In genomic region chr11:69992932-69993331, GRCm38 (mm10) we compare ENCODE assay signal across 8 mouse cellular contexts. TPM values are rescaled to one million over a fixed set of nuclear protein-coding genes. Genes with fewer than 3 reads are reported as not detected.
DNase-seq lines count a peak whose midpoint lies in the region; ATAC-seq and TF ChIP-seq lines count a peak whose summit lies in the region.

No protein-coding gene starts in this region.

- no peak overlapping the region; the same call in 1 of the 2 replicates for H3K4me2 ChIP-seq in kidney, embryonic 14.5 days (replicated peaks; ENCODE audit: low read depth, low read length)
- peak overlapping the region; percentile 74 for H3K4me2 ChIP-seq in embryonic facial prominence, embryonic 13.5 days
- H3K4me2 ChIP-seq in hindbrain, embryonic 14.5 days (replicated peaks) = peak overlapping the region; percentile 70
- H3K4me2 ChIP-seq in midbrain, embryonic 13.5 days (replicated peaks) = peak overlapping the region; percentile 72

- WGBS in kidney, embryonic 14.5 days = 90% methylated on average over 3 of the region's 3 CpGs
- 87% methylated on average over 3 of the region's 3 CpGs for WGBS in kidney, adult 2 months
- 86% methylated on average over 3 of the region's 3 CpGs for WGBS in embryonic facial prominence, embryonic 13.5 days
- 95% methylated on average over 3 of the region's 3 CpGs for WGBS in hindbrain, embryonic 14.5 days
- WGBS in midbrain, embryonic 13.5 days = 90% methylated on average over 3 of the region's 3 CpGs

- 0 out of 2 replicates have a peak overlapping the region, but pooled peaks have one; percentile 87 for H3K9ac ChIP-seq in kidney, embryonic 14.5 days (ENCODE audit: low read depth, low read length)
- peak overlapping the region; percentile 85; the same call in 1 of the 2 replicates for H3K9ac ChIP-seq in embryonic facial prominence, embryonic 13.5 days
- H3K9ac ChIP-seq in hindbrain, embryonic 14.5 days = peak overlapping the region; percentile 91; the same call in 1 of the 2 replicates
- H3K9ac ChIP-seq in midbrain, embryonic 13.5 days (replicated peaks) = peak overlapping the region; percentile 86; the same call in 1 of the 2 replicates

- peak overlapping the region; percentile 85; the same call in 1 of the 2 replicates for H3K4me3 ChIP-seq in kidney, embryonic 14.5 days (ENCODE audit: low read length)
- H3K4me3 ChIP-seq in kidney, adult 2 months (ENCODE audit: insufficient read depth, low read depth, low read length) = no peak overlapping the region
- peak overlapping the region; percentile 84 for H3K4me3 ChIP-seq in embryonic facial prominence, embryonic 13.5 days
- H3K4me3 ChIP-seq in hindbrain, embryonic 14.5 days (replicated peaks; ENCODE audit: low read length) = peak overlapping the region; percentile 78
- H3K4me3 ChIP-seq in midbrain, embryonic 13.5 days (replicated peaks) = peak overlapping the region; percentile 75

- H3K27ac ChIP-seq in kidney, embryonic 14.5 days (ENCODE audit: low read depth, low read length) = no peak overlapping the region
- no peak overlapping the region; the same call in 1 of the 2 replicates for H3K27ac ChIP-seq in kidney, adult 2 months (ENCODE audit: insufficient read depth, low read depth, low read length)
- no peak overlapping the region for H3K27ac ChIP-seq in embryonic facial prominence, embryonic 13.5 days
- no peak overlapping the region for H3K27ac ChIP-seq in hindbrain, embryonic 14.5 days
- H3K27ac ChIP-seq in midbrain, embryonic 13.5 days = no peak overlapping the region

- TF ChIP-seq POLR2A in kidney, adult 2 months (IDR thresholded peaks at IDR 0.05; ENCODE audit: low read depth, low read length) = no peak

- no peaks in the 10 kb centered on the region for H3K27me3 ChIP-seq in kidney, embryonic 14.5 days (ENCODE audit: control insufficient read depth, insufficient read depth, low read length)
- no peaks in the 10 kb centered on the region for H3K27me3 ChIP-seq in kidney, adult 2 months (replicated peaks; ENCODE audit: control insufficient read depth, insufficient read depth, low read length)
- H3K27me3 ChIP-seq in embryonic facial prominence, embryonic 13.5 days = no peaks in the 10 kb centered on the region
- no peaks in the 10 kb centered on the region for H3K27me3 ChIP-seq in hindbrain, embryonic 14.5 days (ENCODE audit: control insufficient read depth, insufficient read depth, low read length)
- no peaks in the 10 kb centered on the region for H3K27me3 ChIP-seq in midbrain, embryonic 13.5 days

- no peak for ATAC-seq in kidney, embryonic 14.5 days (ENCODE audit: low FRiP score, low TSS enrichment)
- no peak for ATAC-seq in embryonic facial prominence, embryonic 13.5 days (ENCODE audit: insufficient number of reproducible peaks, insufficient read depth, low FRiP score, low TSS enrichment, low read depth)
- no peak for ATAC-seq in hindbrain, embryonic 14.5 days (ENCODE audit: low FRiP score)
- no peak for ATAC-seq in midbrain, embryonic 13.5 days
- ATAC-seq in erythroid progenitor cell, adult 5-6 weeks (replicated peaks; ENCODE audit: low FRiP score, poor library complexity, severe bottlenecking) = no peak

- peaks cover 15% of the 10 kb centered on the region for H3K4me1 ChIP-seq in kidney, embryonic 14.5 days (ENCODE audit: control insufficient read depth, insufficient read depth, low read length)
- H3K4me1 ChIP-seq in kidney, adult 2 months (ENCODE audit: control insufficient read depth, insufficient read depth, low read length) = peaks cover 3% of the 10 kb centered on the region; the same call in 1 of the 2 replicates
- peaks cover 31% of the 10 kb centered on the region for H3K4me1 ChIP-seq in embryonic facial prominence, embryonic 13.5 days
- peaks cover 17% of the 10 kb centered on the region for H3K4me1 ChIP-seq in hindbrain, embryonic 14.5 days (replicated peaks; ENCODE audit: control insufficient read depth, insufficient read depth, low read length)
- H3K4me1 ChIP-seq in midbrain, embryonic 13.5 days (replicated peaks) = peaks cover 38% of the 10 kb centered on the region

- H3K36me3 ChIP-seq in kidney, embryonic 14.5 days (ENCODE audit: control insufficient read depth, insufficient read depth, low read length) = peaks cover 49% of the 10 kb centered on the region
- H3K36me3 ChIP-seq in kidney, adult 2 months (ENCODE audit: control insufficient read depth, insufficient read depth, low read length) = peaks cover 2% of the 10 kb centered on the region; the same call in 1 of the 2 replicates
- peaks cover 44% of the 10 kb centered on the region for H3K36me3 ChIP-seq in embryonic facial prominence, embryonic 13.5 days
- H3K36me3 ChIP-seq in hindbrain, embryonic 14.5 days (replicated peaks; ENCODE audit: control insufficient read depth, insufficient read depth) = peaks cover 46% of the 10 kb centered on the region
- peaks cover 37% of the 10 kb centered on the region for H3K36me3 ChIP-seq in midbrain, embryonic 13.5 days

- H3K9me3 ChIP-seq in kidney, embryonic 14.5 days (ENCODE audit: control insufficient read depth, low read length) = no peaks in the 10 kb centered on the region
- H3K9me3 ChIP-seq in embryonic facial prominence, embryonic 13.5 days = no peaks in the 10 kb centered on the region
- H3K9me3 ChIP-seq in hindbrain, embryonic 14.5 days (ENCODE audit: control insufficient read depth, low read length) = no peaks in the 10 kb centered on the region
- H3K9me3 ChIP-seq in midbrain, embryonic 13.5 days = no peaks in the 10 kb centered on the region

- TF ChIP-seq CTCF in kidney, adult 2 months (conservative IDR thresholded peaks at IDR 0.05; ENCODE audit: insufficient read depth, insufficient read length, low read depth, low read length) = no peak

- no peak for DNase-seq in kidney, adult 2 months
- DNase-seq in hindbrain, embryonic 14.5 days (ENCODE audit: low spot score) = no peak
- DNase-seq in c-Kit-positive CD71-positive TER-119-positive erythroid progenitor cells, embryonic 14.5 days (ENCODE audit: low spot score) = no peak
- no peak for DNase-seq in embryo, embryonic 9.5 days (ENCODE audit: extremely low spot score)

RNA-seq across cellular contexts. Expression of gene Gabarap, which starts 2.0 kb away (rescaled TPM):
- polyA plus RNA-seq in kidney, embryonic 14.5 days (2014; fragmentation: Nextera tagmentation; extraction: Ambion mirVana) = 426 and 499 TPM in 2 replicates
- 746 and 1,018 TPM in 2 replicates for polyA plus RNA-seq in kidney, adult 2 months (2012; rRNA removed)
- 511 and 542 TPM in 2 replicates for polyA plus RNA-seq in embryonic facial prominence, embryonic 13.5 days (2015; fragmentation: Nextera tagmentation; extraction: Ambion mirVana)
- polyA plus RNA-seq in hindbrain, embryonic 14.5 days (2014; fragmentation: Nextera tagmentation; extraction: Ambion mirVana) = 624 and 628 TPM in 2 replicates
- polyA plus RNA-seq in midbrain, embryonic 13.5 days (2015; fragmentation: Nextera tagmentation; extraction: Ambion mirVana) = 611 and 625 TPM in 2 replicates
- 393 and 394 TPM in 2 replicates for total RNA-seq in erythroid progenitor cell, adult 5-6 weeks (2015; ENCODE audit: low replicate concordance)
- 161 and 239 TPM in 2 replicates for total RNA-seq in erythroid progenitor cell, adult 5-6 weeks (2017; ENCODE audit: low replicate concordance)

RNA-seq across cellular contexts. Expression of gene Phf23, which starts 2.6 kb away (rescaled TPM):
- polyA plus RNA-seq in kidney, embryonic 14.5 days (2014; fragmentation: Nextera tagmentation; extraction: Ambion mirVana) = 48.5 and 63.1 TPM in 2 replicates
- 16.0 and 21.4 TPM in 2 replicates for polyA plus RNA-seq in kidney, adult 2 months (2012; rRNA removed)
- 87.8 and 93.3 TPM in 2 replicates for polyA plus RNA-seq in embryonic facial prominence, embryonic 13.5 days (2015; fragmentation: Nextera tagmentation; extraction: Ambion mirVana)
- 38.0 and 38.4 TPM in 2 replicates for polyA plus RNA-seq in hindbrain, embryonic 14.5 days (2014; fragmentation: Nextera tagmentation; extraction: Ambion mirVana)
- 74.2 and 82.2 TPM in 2 replicates for polyA plus RNA-seq in midbrain, embryonic 13.5 days (2015; fragmentation: Nextera tagmentation; extraction: Ambion mirVana)
- 18.7 and 21.4 TPM in 2 replicates for total RNA-seq in erythroid progenitor cell, adult 5-6 weeks (2015; ENCODE audit: low replicate concordance)
- 22.2 and 25.4 TPM in 2 replicates for total RNA-seq in erythroid progenitor cell, adult 5-6 weeks (2017; ENCODE audit: low replicate concordance)

RNA-seq across cellular contexts. Expression of gene Dvl2, which starts 7.5 kb away (rescaled TPM):
- 28.2 and 34.9 TPM in 2 replicates for polyA plus RNA-seq in kidney, embryonic 14.5 days (2014; fragmentation: Nextera tagmentation; extraction: Ambion mirVana)
- 8.5 and 9.6 TPM in 2 replicates for polyA plus RNA-seq in kidney, adult 2 months (2012; rRNA removed)
- 55.0 and 56.8 TPM in 2 replicates for polyA plus RNA-seq in embryonic facial prominence, embryonic 13.5 days (2015; fragmentation: Nextera tagmentation; extraction: Ambion mirVana)
- 17.9 and 20.9 TPM in 2 replicates for polyA plus RNA-seq in hindbrain, embryonic 14.5 days (2014; fragmentation: Nextera tagmentation; extraction: Ambion mirVana)
- 27.6 and 35.4 TPM in 2 replicates for polyA plus RNA-seq in midbrain, embryonic 13.5 days (2015; fragmentation: Nextera tagmentation; extraction: Ambion mirVana)
- total RNA-seq in erythroid progenitor cell, adult 5-6 weeks (2015; ENCODE audit: low replicate concordance) = 2.9 and 4.3 TPM in 2 replicates
- 0.30 and 2.4 TPM in 2 replicates for total RNA-seq in erythroid progenitor cell, adult 5-6 weeks (2017; ENCODE audit: low replicate concordance)

RNA-seq across cellular contexts. Expression of gene Elp5, which starts 10.6 kb away (rescaled TPM):
- 117 and 141 TPM in 2 replicates for polyA plus RNA-seq in kidney, embryonic 14.5 days (2014; fragmentation: Nextera tagmentation; extraction: Ambion mirVana)
- polyA plus RNA-seq in kidney, adult 2 months (2012; rRNA removed) = 66.3 and 68.4 TPM in 2 replicates
- 125 and 127 TPM in 2 replicates for polyA plus RNA-seq in embryonic facial prominence, embryonic 13.5 days (2015; fragmentation: Nextera tagmentation; extraction: Ambion mirVana)
- polyA plus RNA-seq in hindbrain, embryonic 14.5 days (2014; fragmentation: Nextera tagmentation; extraction: Ambion mirVana) = 168 and 169 TPM in 2 replicates
- 156 and 158 TPM in 2 replicates for polyA plus RNA-seq in midbrain, embryonic 13.5 days (2015; fragmentation: Nextera tagmentation; extraction: Ambion mirVana)
- 45.0 and 50.7 TPM in 2 replicates for total RNA-seq in erythroid progenitor cell, adult 5-6 weeks (2015; ENCODE audit: low replicate concordance)
- total RNA-seq in erythroid progenitor cell, adult 5-6 weeks (2017; ENCODE audit: low replicate concordance) = 25.3 and 45.8 TPM in 2 replicates

RNA-seq across cellular contexts. Expression of gene Ctdnep1, which starts 12.0 kb away (rescaled TPM):
- 34.5 and 50.1 TPM in 2 replicates for polyA plus RNA-seq in kidney, embryonic 14.5 days (2014; fragmentation: Nextera tagmentation; extraction: Ambion mirVana)
- 84.4 and 104 TPM in 2 replicates for polyA plus RNA-seq in kidney, adult 2 months (2012; rRNA removed)
- 30.0 and 30.9 TPM in 2 replicates for polyA plus RNA-seq in embryonic facial prominence, embryonic 13.5 days (2015; fragmentation: Nextera tagmentation; extraction: Ambion mirVana)
- polyA plus RNA-seq in hindbrain, embryonic 14.5 days (2014; fragmentation: Nextera tagmentation; extraction: Ambion mirVana) = 25.5 and 29.4 TPM in 2 replicates
- 22.9 and 23.8 TPM in 2 replicates for polyA plus RNA-seq in midbrain, embryonic 13.5 days (2015; fragmentation: Nextera tagmentation; extraction: Ambion mirVana)
- total RNA-seq in erythroid progenitor cell, adult 5-6 weeks (2015; ENCODE audit: low replicate concordance) = 49.4 and 83.4 TPM in 2 replicates
- 17.1 and 20.9 TPM in 2 replicates for total RNA-seq in erythroid progenitor cell, adult 5-6 weeks (2017; ENCODE audit: low replicate concordance)
